Mouse (Mus musculus) ES-Bruce4 (cell line): ENCODE results near the gene Bptf. TPM values are rescaled to one million over a fixed set of nuclear protein-coding genes. Genes with fewer than 3 reads are reported as not detected.

Source experiments
- H3K27ac ChIP-seq: 2 replicates; pipeline ENCODE4 v1.5.1; 2012; ENCODE audit warnings: low read length, inconsistent platforms; ENCODE audit not compliant: insufficient read depth
- H3K27me3 ChIP-seq: 2 replicates; pipeline ENCODE4 v1.6.1; 2012; ENCODE audit warnings: mild to moderate bottlenecking, low read length, inconsistent platforms; ENCODE audit not compliant: control insufficient read depth, poor library complexity, insufficient read depth, severe bottlenecking
- H3K36me3 ChIP-seq: 2 replicates; pipeline ENCODE4 v1.6.1; 2012; ENCODE audit warnings: inconsistent platforms, mild to moderate bottlenecking, low read length, moderate library complexity; ENCODE audit not compliant: control insufficient read depth, poor library complexity, insufficient read depth, severe bottlenecking
- H3K4me1 ChIP-seq: one replicate; pipeline ENCODE4 v1.8.1; 2011; ENCODE audit warnings: low read length; ENCODE audit not compliant: control insufficient read depth, insufficient read depth
- H3K4me3 ChIP-seq: 2 replicates; pipeline ENCODE4 v1.5.1; 2011; ENCODE audit warnings: low read depth, mild to moderate bottlenecking, low read length
- H3K9ac ChIP-seq: 2 replicates; pipeline ENCODE4 v1.6.1; 2012; ENCODE audit warnings: low read depth, mild to moderate bottlenecking, inconsistent platforms; ENCODE audit not compliant: poor library complexity, severe bottlenecking
- H3K9me3 ChIP-seq: replicated peaks from 2 replicates; pipeline ENCODE4 v1.6.1; 2012; ENCODE audit warnings: mild to moderate bottlenecking, low read length, inconsistent platforms; ENCODE audit not compliant: control insufficient read depth, poor library complexity, insufficient read depth, severe bottlenecking
- CTCF ChIP-seq: IDR thresholded peaks from one replicate; pipeline ENCODE4 v1.8.1; 2011; ENCODE audit warnings: low read depth, low read length
- EP300 ChIP-seq: IDR thresholded peaks from 2 replicates; pipeline ENCODE4 v1.6.1; 2011; ENCODE audit warnings: low read depth, low read length; ENCODE audit not compliant: insufficient read depth
- POLR2A ChIP-seq: IDR thresholded peaks from one replicate; pipeline ENCODE4 v1.8.1; 2011; ENCODE audit warnings: low read length; ENCODE audit not compliant: insufficient read depth
- polyA plus RNA-seq: library from polyadenylated mRNA; stranded (reverse); fragments of >200 nt; gene quantifications from 2 replicates; pipeline ENCODE4 v1.2.4, GENCODE M21; 2011; ENCODE audit warnings: low read depth; ENCODE audit not compliant: missing spikeins, insufficient read depth, insufficient read length

Gene Bptf
- polyA plus RNA-seq = 101 and 108 TPM in 2 replicates

GRCm38 (mm10) chr11:107131749-107132421 lies at the start of gene Bptf:
TSS of gene Bptf (minus strand) at chr11:107132127.
- peak within 1 kb of the TSS; percentile 94 for H3K27ac ChIP-seq
- TF ChIP-seq EP300 (no peak), CTCF (peak; percentile 47), POLR2A (no peak)
- peak within 1 kb of the TSS; percentile 100 for H3K4me3 ChIP-seq
- H3K36me3 ChIP-seq = no peaks in the 10 kb centered on the region
- H3K9ac ChIP-seq = peak within 1 kb of the TSS; percentile 100
- H3K4me1 ChIP-seq = no peaks in the 10 kb centered on the region
- no peaks in the 10 kb centered on the region for H3K27me3 ChIP-seq
- no peaks in the 10 kb centered on the region for H3K9me3 ChIP-seq

- Histone ChIP-seq H3K4me1 (peaks cover 2% of the 10 kb centered on the region), H3K9ac (no peak overlapping the region), H3K27me3 (no peaks in the 10 kb centered on the region), H3K27ac (no peak overlapping the region), H3K9me3 (no peaks in the 10 kb centered on the region), H3K4me3 (no peak overlapping the region), H3K36me3 (peaks cover 2% of the 10 kb centered on the region)
- TF ChIP-seq POLR2A (no peak), EP300 (no peak), CTCF (no peak)
These were observed 29.3 kb upstream of the Bptf start for GRCm38 (mm10) chr11:107161215-107161614.

GRCm38 (mm10) chr11:107159034-107159433 lies 27.1 kb upstream of the Bptf start:
- no peaks in the 10 kb centered on the region for H3K9me3 ChIP-seq
- no peak overlapping the region for H3K9ac ChIP-seq
- H3K4me3 ChIP-seq = no peak overlapping the region
- H3K27ac ChIP-seq = no peak overlapping the region
- no peak for TF ChIP-seq POLR2A
- TF ChIP-seq CTCF = no peak
- no peak for TF ChIP-seq EP300
- peaks cover 2% of the 10 kb centered on the region for H3K4me1 ChIP-seq
- no peaks in the 10 kb centered on the region for H3K27me3 ChIP-seq
- no peaks in the 10 kb centered on the region for H3K36me3 ChIP-seq

- Histone ChIP-seq H3K9ac (no peak overlapping the region), H3K36me3 (no peaks in the 10 kb centered on the region), H3K4me3 (no peak overlapping the region), H3K27me3 (no peaks in the 10 kb centered on the region), H3K27ac (no peak overlapping the region), H3K4me1 (peaks cover 3% of the 10 kb centered on the region), H3K9me3 (no peaks in the 10 kb centered on the region)
- TF ChIP-seq POLR2A = no peak
- TF ChIP-seq EP300 = no peak
- no peak for TF ChIP-seq CTCF
These were observed 25.2 kb upstream of the Bptf start for GRCm38 (mm10) chr11:107156977-107157642.

GRCm38 (mm10) chr11:107155292-107155691 lies 23.4 kb upstream of the Bptf start:
- no peak overlapping the region for H3K9ac ChIP-seq
- no peak overlapping the region for H3K27ac ChIP-seq
- H3K27me3 ChIP-seq = no peaks in the 10 kb centered on the region
- H3K36me3 ChIP-seq = no peaks in the 10 kb centered on the region
- TF ChIP-seq POLR2A = no peak
- TF ChIP-seq EP300 = no peak
- no peak for TF ChIP-seq CTCF
- H3K4me1 ChIP-seq = peaks cover 3% of the 10 kb centered on the region
- no peak overlapping the region for H3K4me3 ChIP-seq
- H3K9me3 ChIP-seq = no peaks in the 10 kb centered on the region

GRCm38 (mm10) chr11:107154431-107154830 lies 22.5 kb upstream of the Bptf start:
- H3K4me3 ChIP-seq = peak overlapping the region; percentile 27; the same call in 1 of the 2 replicates

More at GRCm38 (mm10) chr11:107154431-107154830, 22.5 kb upstream of the Bptf start:
- peaks cover 3% of the 10 kb centered on the region for H3K4me1 ChIP-seq
- H3K36me3 ChIP-seq = no peaks in the 10 kb centered on the region
- H3K9me3 ChIP-seq = no peaks in the 10 kb centered on the region
- H3K27ac ChIP-seq = no peak overlapping the region; the same call in 1 of the 2 replicates
- TF ChIP-seq POLR2A (no peak), CTCF (no peak), EP300 (no peak)
- H3K9ac ChIP-seq = peak overlapping the region; percentile 22; the same call in 1 of the 2 replicates
- no peaks in the 10 kb centered on the region for H3K27me3 ChIP-seq
